Mouse (Mus musculus) neural tube, postnatal 0 days (tissue): ENCODE results near the gene D330045A20Rik. TPM values are rescaled to one million over a fixed set of nuclear protein-coding genes. Genes with fewer than 3 reads are reported as not detected.

ENCODE experiments used
- polyA plus RNA-seq: library from polyadenylated mRNA; unstranded; fragments of >200 nt; fragmentation: Nextera tagmentation; extraction: Ambion mirVana; gene quantifications from 2 replicates; pipeline ENCODE4 v1.2.1, GENCODE M21; 2015

D330045A20Rik gene
- polyA plus RNA-seq: 0.48 and 0.52 TPM in 2 replicates

DNA sequence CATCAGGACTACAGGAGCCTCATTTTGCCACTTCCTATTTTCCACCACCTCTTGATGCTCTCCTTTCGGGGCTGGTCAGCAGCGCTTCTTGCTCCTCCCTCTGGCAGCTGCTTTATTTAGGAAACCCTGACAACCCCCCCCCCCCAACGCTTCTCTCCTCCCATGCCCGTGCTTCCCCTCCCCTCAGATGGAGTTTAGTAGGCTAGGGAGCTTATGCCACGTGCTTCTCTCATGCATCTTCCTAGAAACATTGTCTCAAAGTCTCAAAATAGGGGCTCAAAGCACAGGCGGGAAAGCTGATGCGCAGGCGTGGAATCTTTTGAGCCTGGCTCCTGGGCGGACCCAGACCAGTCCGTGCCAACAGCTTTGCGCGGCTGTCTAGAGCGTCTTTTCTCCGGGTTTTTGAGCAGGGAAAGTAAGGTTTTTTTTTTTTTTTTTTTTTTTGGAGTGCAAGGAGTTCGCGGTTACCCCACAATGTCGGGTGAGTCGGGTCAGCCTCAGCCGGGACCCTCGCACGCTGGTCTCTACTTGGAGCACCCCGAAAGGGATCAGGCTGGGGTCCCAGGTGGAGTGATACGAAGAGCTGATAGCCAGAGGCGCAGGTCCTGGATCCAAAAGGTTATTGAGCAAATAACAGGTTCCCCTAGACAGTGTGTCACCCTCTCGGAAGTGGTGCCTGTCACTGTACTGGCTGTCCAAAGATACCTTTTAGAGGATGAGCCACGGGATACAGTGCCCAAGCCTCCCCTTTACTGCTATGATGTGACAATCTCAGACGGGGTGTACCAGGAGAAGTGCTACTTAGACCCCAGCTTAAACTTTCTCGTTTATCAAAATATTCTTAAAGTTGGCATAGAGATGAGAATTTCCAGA is at the start of gene D330045A20Rik:
Gene D330045A20Rik (plus strand): TSS at position 346 of the 873 bp plus-strand sequence.

DNA sequence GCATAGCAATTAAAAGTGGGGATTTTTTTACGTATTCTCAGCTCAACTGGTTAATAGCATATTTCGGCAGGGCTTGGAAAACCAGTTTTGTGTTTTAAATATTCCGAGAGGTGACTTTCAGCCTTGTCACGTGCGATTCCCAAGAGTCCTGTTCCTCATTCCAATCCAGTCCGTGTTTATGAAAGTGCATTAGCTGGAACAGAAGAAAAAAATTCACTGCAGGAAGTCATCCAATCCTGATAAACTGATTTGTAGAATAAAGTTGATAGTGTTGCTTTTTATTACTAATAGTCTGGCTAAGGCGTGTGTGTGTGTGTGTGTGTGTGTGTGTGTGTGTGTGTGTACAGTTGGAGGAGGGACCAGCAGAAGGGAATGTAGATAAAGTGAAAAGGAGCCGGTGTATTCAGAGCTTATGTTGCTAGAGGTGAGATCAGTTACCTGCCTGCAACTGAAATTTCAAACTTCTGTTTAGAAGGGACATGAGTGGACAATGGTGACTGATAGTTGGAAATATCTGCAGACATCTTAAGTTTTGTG is 82.8 kb downstream of the D330045A20Rik start, which contains the start of gene Rnf128:
Gene Rnf128 (plus strand): TSS at position 392 of the 537 bp plus-strand sequence.

Other genes with a start within 250 kb of the D330045A20Rik start
- not detected in 2 replicates for gene Trap1a, start 146.7 kb upstream of the D330045A20Rik start, polyA plus RNA-seq
- 10.4 and 10.9 TPM in 2 replicates for gene Rnf128, start 82.9 kb downstream of the D330045A20Rik start, polyA plus RNA-seq
- 0.41 and 0.62 TPM in 2 replicates for gene Tbc1d8b, start 204.6 kb downstream of the D330045A20Rik start, polyA plus RNA-seq
- 0.19 TPM in 1 of 2 replicates, not detected in the other for gene Gm15013, start 234.1 kb downstream of the D330045A20Rik start, polyA plus RNA-seq